Mouse (Mus musculus): ENCODE data around the gene Adgrg1. TPM values are rescaled to one million over a fixed set of nuclear protein-coding genes. Genes with fewer than 3 reads are reported as not detected.
A peak's percentile ranks its signal among the peaks of the same experiment; 100 is the strongest.

Adgrg1 gene
- polyA plus RNA-seq, 1 experiment from 2014 or later, result 45.2 TPM

GRCm38 (mm10) chr8:94976651-94977417, 2.3 kb downstream of the Adgrg1 start:
- peak overlapping the region; percentile 50 for H3K4me3 ChIP-seq (replicated peaks)
- peak; percentile 22; the same call in 1 of the 2 replicates for ATAC-seq (ENCODE audit: insufficient read depth)
- peak overlapping the region; percentile 51 for H3K9ac ChIP-seq
- peak overlapping the region; percentile 75 for H3K4me2 ChIP-seq
- peaks cover 90% of the 10 kb centered on the region for H3K4me1 ChIP-seq (replicated peaks)
- no peaks in the 10 kb centered on the region for H3K36me3 ChIP-seq (replicated peaks)
- peaks cover 14% of the 10 kb centered on the region for H3K27me3 ChIP-seq
- WGBS (ENCODE audit: insufficient replicate concordance), result 10% methylated on average over 17 of the region's 17 CpGs
- H3K9me3 ChIP-seq (replicated peaks), result no peaks in the 10 kb centered on the region
- H3K27ac ChIP-seq (replicated peaks), result peak overlapping the region; percentile 65

GRCm38 (mm10) chr8:94978131-94978530, 3.6 kb downstream of the Adgrg1 start:
- peak overlapping the region; percentile 75 for H3K4me2 ChIP-seq
- H3K27me3 ChIP-seq, result peaks cover 14% of the 10 kb centered on the region
- ATAC-seq (ENCODE audit: insufficient read depth), result no peak
- H3K9ac ChIP-seq, result peak overlapping the region; percentile 51; the same call in 1 of the 2 replicates
- peak overlapping the region; percentile 50 for H3K4me3 ChIP-seq (replicated peaks)
- H3K9me3 ChIP-seq (replicated peaks), result no peaks in the 10 kb centered on the region
- 19% methylated on average over 9 of the region's 9 CpGs for WGBS (ENCODE audit: insufficient replicate concordance)
- peaks cover 99% of the 10 kb centered on the region for H3K4me1 ChIP-seq (replicated peaks)
- H3K27ac ChIP-seq (replicated peaks), result no peak overlapping the region
- no peaks in the 10 kb centered on the region for H3K36me3 ChIP-seq (replicated peaks)

- Histone ChIP-seq H3K27ac (replicated peaks) (no peak overlapping the region; the same call in 1 of the 2 replicates), H3K9me3 (replicated peaks) (no peaks in the 10 kb centered on the region), H3K4me3 (replicated peaks) (peak overlapping the region; percentile 50; the same call in 1 of the 2 replicates), H3K4me1 (replicated peaks) (peaks cover 99% of the 10 kb centered on the region), H3K36me3 (replicated peaks) (no peaks in the 10 kb centered on the region), H3K4me2 (peak overlapping the region; percentile 75), H3K27me3 (peaks cover 14% of the 10 kb centered on the region), H3K9ac (peak overlapping the region; percentile 51; the same call in 1 of the 2 replicates)
- 19% methylated on average over 13 of the region's 13 CpGs for WGBS (ENCODE audit: insufficient replicate concordance)
- no peak for ATAC-seq (ENCODE audit: insufficient read depth)
These were observed 4.2 kb downstream of the Adgrg1 start for GRCm38 (mm10) chr8:94978593-94979319.

- Histone ChIP-seq H3K9me3 (replicated peaks) (no peaks in the 10 kb centered on the region), H3K36me3 (replicated peaks) (no peaks in the 10 kb centered on the region), H3K27ac (replicated peaks) (0 out of 2 replicates have a peak overlapping the region, but pooled peaks have one; percentile 3), H3K4me1 (replicated peaks) (peaks cover 98% of the 10 kb centered on the region), H3K4me3 (replicated peaks) (no peak overlapping the region), H3K27me3 (peaks cover 14% of the 10 kb centered on the region), H3K9ac (no peak overlapping the region), H3K4me2 (no peak overlapping the region)
- ATAC-seq (ENCODE audit: insufficient read depth), result no peak
- WGBS (ENCODE audit: insufficient replicate concordance), result 67% methylated on average over 5 of the region's 5 CpGs
These were observed 5.6 kb downstream of the Adgrg1 start for GRCm38 (mm10) chr8:94980176-94980575.

- H3K27ac ChIP-seq (replicated peaks), result no peak overlapping the region; the same call in 1 of the 2 replicates
- H3K9ac ChIP-seq, result no peak overlapping the region
- 24% methylated on average over 8 of the region's 8 CpGs for WGBS (ENCODE audit: insufficient replicate concordance)
These were observed 6.4 kb downstream of the Adgrg1 start for GRCm38 (mm10) chr8:94980976-94981375.

GRCm38 (mm10) chr8:94981848-94982247, 7.3 kb downstream of the Adgrg1 start:
- no peaks in the 10 kb centered on the region for H3K9me3 ChIP-seq (replicated peaks)
- no peak overlapping the region for H3K4me2 ChIP-seq
- H3K4me3 ChIP-seq (replicated peaks), result no peak overlapping the region
- no peaks in the 10 kb centered on the region; the same call in 1 of the 2 replicates for H3K36me3 ChIP-seq (replicated peaks)
- H3K4me1 ChIP-seq (replicated peaks), result peaks cover 98% of the 10 kb centered on the region
- no peak for ATAC-seq (ENCODE audit: insufficient read depth)
- peak overlapping the region; percentile 94; the same call in 1 of the 2 replicates for H3K27ac ChIP-seq (replicated peaks)
- no peak overlapping the region for H3K9ac ChIP-seq
- WGBS (ENCODE audit: insufficient replicate concordance), result 62% methylated on average over 7 of the region's 7 CpGs
- H3K27me3 ChIP-seq, result peaks cover 14% of the 10 kb centered on the region

More at GRCm38 (mm10) chr8:94980976-94981375, 6.4 kb downstream of the Adgrg1 start:
- Histone ChIP-seq H3K4me1 (replicated peaks) (peaks cover 98% of the 10 kb centered on the region), H3K27me3 (peaks cover 14% of the 10 kb centered on the region), H3K9me3 (replicated peaks) (no peaks in the 10 kb centered on the region), H3K4me2 (no peak overlapping the region), H3K36me3 (replicated peaks) (no peaks in the 10 kb centered on the region), H3K4me3 (replicated peaks) (no peak overlapping the region)
- ATAC-seq (ENCODE audit: insufficient read depth), result no peak

GRCm38 (mm10) chr8:94983146-94983545, 8.6 kb downstream of the Adgrg1 start:
- peaks cover 3% of the 10 kb centered on the region; the same call in 1 of the 2 replicates for H3K36me3 ChIP-seq (replicated peaks)
- no peaks in the 10 kb centered on the region for H3K9me3 ChIP-seq (replicated peaks)
- peak overlapping the region; percentile 94 for H3K27ac ChIP-seq (replicated peaks)
- peak overlapping the region; percentile 92 for H3K4me2 ChIP-seq
- peak overlapping the region; percentile 70; the same call in 1 of the 2 replicates for H3K9ac ChIP-seq
- peak; percentile 8; the same call in 1 of the 2 replicates for ATAC-seq (ENCODE audit: insufficient read depth)
- peak overlapping the region; percentile 70; the same call in 1 of the 2 replicates for H3K4me3 ChIP-seq (replicated peaks)
- H3K4me1 ChIP-seq (replicated peaks), result peaks cover 98% of the 10 kb centered on the region
- WGBS (ENCODE audit: insufficient replicate concordance), result 14% methylated on average over 5 of the region's 5 CpGs
- peaks cover 4% of the 10 kb centered on the region for H3K27me3 ChIP-seq

GRCm38 (mm10) chr8:94983881-94984516, 9.4 kb downstream of the Adgrg1 start:
- Histone ChIP-seq H3K4me3 (replicated peaks) (peak overlapping the region; percentile 70), H3K9me3 (replicated peaks) (no peaks in the 10 kb centered on the region), H3K27ac (replicated peaks) (peak overlapping the region; percentile 94), H3K27me3 (no peaks in the 10 kb centered on the region), H3K9ac (peak overlapping the region; percentile 70), H3K4me2 (peak overlapping the region; percentile 92), H3K4me1 (replicated peaks) (peaks cover 98% of the 10 kb centered on the region), H3K36me3 (replicated peaks) (peaks cover 7% of the 10 kb centered on the region)
- peak; percentile 84 for ATAC-seq (ENCODE audit: insufficient read depth)
- WGBS (ENCODE audit: insufficient replicate concordance), result 9% methylated on average over 10 of the region's 10 CpGs

GRCm38 (mm10) chr8:94985023-94985422, 10.5 kb downstream of the Adgrg1 start:
- peak; percentile 79 for ATAC-seq (ENCODE audit: insufficient read depth)
- Histone ChIP-seq H3K4me1 (replicated peaks) (peaks cover 98% of the 10 kb centered on the region), H3K4me3 (replicated peaks) (peak overlapping the region; percentile 70)

GRCm38 (mm10) chr8:94986676-94987075, 12.1 kb downstream of the Adgrg1 start:
- no peak; the same call in 1 of the 2 replicates for ATAC-seq (ENCODE audit: insufficient read depth)
- Histone ChIP-seq H3K9me3 (replicated peaks) (no peaks in the 10 kb centered on the region), H3K4me3 (replicated peaks) (peak overlapping the region; percentile 70), H3K36me3 (replicated peaks) (peaks cover 23% of the 10 kb centered on the region), H3K4me2 (peak overlapping the region; percentile 92), H3K9ac (peak overlapping the region; percentile 70), H3K27ac (replicated peaks) (peak overlapping the region; percentile 94), H3K4me1 (replicated peaks) (peaks cover 98% of the 10 kb centered on the region), H3K27me3 (no peaks in the 10 kb centered on the region)
- 16% methylated on average over 5 of the region's 5 CpGs for WGBS (ENCODE audit: insufficient replicate concordance)

More at GRCm38 (mm10) chr8:94985023-94985422, 10.5 kb downstream of the Adgrg1 start:
- H3K36me3 ChIP-seq (replicated peaks), result peaks cover 12% of the 10 kb centered on the region
- H3K9me3 ChIP-seq (replicated peaks), result no peaks in the 10 kb centered on the region
- peak overlapping the region; percentile 92 for H3K4me2 ChIP-seq
- H3K9ac ChIP-seq, result peak overlapping the region; percentile 70
- 10% methylated on average over 6 of the region's 6 CpGs for WGBS (ENCODE audit: insufficient replicate concordance)
- H3K27ac ChIP-seq (replicated peaks), result peak overlapping the region; percentile 94
- H3K27me3 ChIP-seq, result no peaks in the 10 kb centered on the region
